Mouse (Mus musculus): ENCODE results near the gene Tgds.
"Not testable (repeated sequence)": the region's sequence is repeated elsewhere in the genome, so short reads cannot be mapped to it uniquely, and the experiment has no call there.

The Tgds gene

DNA sequence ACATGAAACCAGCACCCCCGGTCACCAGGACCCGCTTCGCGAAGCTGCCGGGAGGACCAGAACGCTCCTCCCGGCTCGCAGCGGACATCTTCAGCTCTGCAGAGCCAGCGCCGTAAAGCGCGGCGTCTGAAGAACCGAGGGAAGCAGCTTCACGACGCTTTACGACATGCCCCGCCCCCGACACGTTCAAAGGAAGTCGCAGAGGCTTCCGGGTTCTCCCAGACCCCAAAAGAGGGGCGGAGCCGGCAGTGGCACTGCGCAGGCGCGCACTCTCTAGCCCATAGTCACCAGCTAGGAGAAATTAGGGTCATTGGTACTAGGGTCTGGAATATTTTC, at the start of gene Tgds:
TSS of gene Tgds (minus strand) at position 114 of the 336 bp plus-strand sequence.
- peak; percentile 95 for DNase-seq (ENCODE audit: low spot score)

- no peak for DNase-seq (ENCODE audit: low spot score)
Measured at GRCm38 (mm10) chr14:118180711-118181177, 48.2 kb upstream of the Tgds start.

DNA sequence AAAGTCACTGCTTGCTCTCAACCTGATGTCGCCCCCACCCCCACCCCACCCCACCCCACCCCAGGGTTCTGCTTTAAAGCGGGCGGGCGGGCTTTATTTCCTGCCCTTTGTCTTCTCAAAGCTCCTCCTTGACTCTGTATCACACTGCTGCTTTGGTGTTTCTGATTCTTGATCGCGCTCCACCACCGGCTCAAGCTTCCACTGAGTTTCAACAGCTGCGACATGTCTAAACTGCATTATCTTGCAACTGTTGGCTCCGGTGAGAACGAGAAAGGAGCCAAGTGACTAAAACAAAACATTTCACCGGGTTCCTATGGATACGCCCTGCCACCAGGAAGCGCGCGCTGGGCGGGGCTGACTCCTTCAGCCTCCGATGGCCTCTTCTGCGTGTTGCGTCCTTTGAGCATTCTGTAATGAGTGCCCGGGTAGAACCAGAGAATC, 47.6 kb upstream of the Tgds start:
- DNase-seq (ENCODE audit: low spot score): no peak

DNA sequence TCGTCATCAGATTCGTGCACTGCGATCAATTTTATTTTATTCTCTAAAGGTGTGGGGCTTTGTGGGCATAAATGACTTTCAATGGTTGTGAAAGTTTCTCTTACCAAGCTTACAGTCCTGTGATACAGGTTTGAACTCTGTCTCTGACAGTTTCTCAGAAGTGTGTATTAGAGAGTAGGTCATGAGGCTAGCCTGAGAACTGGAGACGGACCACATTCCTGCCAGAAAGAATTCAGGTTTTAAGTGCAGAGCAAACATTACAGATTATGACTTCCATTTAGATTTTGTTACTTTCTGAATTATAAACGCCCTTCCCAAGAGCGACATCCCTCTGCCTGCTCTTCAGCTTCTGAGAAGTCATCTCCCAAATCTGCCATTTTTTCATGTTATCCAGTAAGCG, 47.1 kb upstream of the Tgds start:
- no peak for DNase-seq (ENCODE audit: low spot score)

DNA sequence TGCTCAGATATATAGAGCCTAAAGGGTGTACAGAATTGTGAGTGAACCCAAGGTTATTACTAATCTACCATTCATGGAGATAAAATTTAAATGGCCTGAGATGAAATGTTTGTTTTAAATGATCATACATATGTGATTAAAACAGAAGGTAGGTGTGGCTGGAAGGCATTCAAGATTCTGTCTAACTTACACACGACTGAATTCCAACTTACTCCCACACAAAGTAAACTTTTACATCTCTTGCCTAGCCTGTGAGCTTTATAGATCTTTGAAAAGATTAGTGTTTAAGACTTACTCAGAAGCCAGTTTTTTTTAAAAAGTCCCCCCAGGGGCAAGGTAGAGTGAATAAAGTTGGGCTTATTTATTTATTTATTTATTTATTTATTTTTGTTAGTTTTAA, 46.7 kb upstream of the Tgds start:
- DNase-seq (ENCODE audit: low spot score): no peak

DNA sequence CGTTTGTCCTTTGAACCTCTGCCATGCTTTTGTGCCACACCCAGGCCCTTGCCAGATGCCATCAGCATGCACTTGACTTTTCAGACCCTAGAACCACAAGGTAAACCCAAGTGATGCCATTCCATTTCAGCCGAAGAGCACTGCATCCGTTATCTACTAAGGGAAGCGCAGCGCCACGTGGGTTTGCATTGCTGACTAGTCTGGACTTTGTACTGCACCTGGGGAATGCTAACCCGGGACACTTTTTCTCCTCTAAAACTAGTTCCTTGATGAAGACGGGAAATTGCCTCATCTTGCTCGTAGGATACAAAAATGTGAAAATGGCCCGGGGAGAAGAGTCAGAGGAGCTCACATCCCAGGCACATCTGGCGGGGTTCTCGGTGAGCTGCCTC, 43.1 kb upstream of the Tgds start:
- DNase-seq (ENCODE audit: low spot score): no peak

- DNase-seq (ENCODE audit: low spot score): no peak
Measured at GRCm38 (mm10) chr14:118175071-118175693, 42.6 kb upstream of the Tgds start.

DNA sequence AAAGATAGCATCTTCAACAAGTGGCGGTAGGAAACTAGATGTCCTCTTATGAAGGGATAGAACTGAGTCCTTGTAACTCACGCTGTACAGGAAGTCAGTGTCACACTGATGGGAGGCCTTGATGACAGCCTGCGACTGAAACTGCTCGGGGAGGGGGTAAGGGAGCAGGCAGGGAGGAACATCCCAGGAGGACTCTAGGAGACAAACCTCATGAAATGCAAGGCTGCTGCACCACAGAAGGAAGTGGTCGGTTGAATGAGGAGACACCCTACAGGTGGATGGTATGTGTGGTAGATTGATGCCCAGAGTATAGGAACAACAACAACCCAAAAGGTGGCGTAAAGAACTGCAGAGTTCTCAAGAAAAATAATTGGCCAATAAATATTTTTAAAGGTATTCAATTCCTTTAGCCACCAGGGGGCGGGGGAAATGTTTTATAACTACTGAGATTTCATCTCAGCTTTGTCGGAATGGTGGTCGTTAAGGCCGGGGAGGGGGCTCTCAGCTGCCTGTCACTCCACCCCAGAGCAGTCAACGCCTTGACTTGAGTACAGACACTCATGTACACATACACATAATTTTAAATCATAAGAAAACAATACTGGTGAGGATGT, 41.1 kb upstream of the Tgds start:
- no peak for DNase-seq (ENCODE audit: low spot score)

DNA sequence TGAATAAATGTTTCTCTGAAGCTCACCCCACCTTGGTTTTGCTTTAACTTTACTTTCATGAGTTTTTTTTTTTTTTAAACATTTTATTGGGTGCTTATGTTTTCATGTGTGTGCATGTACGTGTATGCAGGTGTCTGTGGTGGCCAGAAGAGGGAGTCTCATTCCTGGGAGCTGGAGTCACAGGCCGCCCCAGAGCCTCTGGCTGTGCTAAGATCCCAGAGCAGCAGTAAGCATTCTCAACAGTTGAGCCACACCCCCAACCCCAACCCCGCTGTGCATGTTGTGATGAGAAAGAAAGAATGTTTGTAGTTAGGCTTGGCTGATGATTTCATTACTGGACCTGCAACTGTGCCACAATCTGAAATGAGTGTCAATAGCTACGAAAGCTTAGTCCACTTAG, 36.2 kb upstream of the Tgds start:
- no peak for DNase-seq (ENCODE audit: low spot score)

GRCm38 (mm10) chr14:118162640-118163039, 30.1 kb upstream of the Tgds start:
- DNase-seq (ENCODE audit: low spot score): no peak

- DNase-seq (ENCODE audit: low spot score): no peak
Measured at GRCm38 (mm10) chr14:118161751-118162150, 29.2 kb upstream of the Tgds start.

DNA sequence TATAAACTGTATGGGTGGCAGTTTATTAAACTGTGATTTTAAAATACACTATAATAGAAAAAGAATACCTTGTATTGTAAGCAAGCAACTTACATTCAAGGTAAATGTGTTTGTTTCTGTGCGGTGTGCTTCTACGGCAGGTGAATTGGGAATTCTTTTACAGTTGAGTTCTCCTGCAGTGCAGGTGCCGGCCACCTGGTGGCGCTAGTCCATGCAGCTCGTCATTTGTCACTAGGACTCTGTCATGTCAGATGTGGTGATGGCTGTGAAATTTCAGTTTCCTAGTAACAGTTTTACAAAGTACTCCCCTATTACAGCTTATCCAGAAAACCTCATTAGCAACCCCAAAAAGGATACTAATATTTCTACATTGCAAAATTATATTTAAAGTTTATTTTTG, 24.6 kb upstream of the Tgds start:
- DNase-seq (ENCODE audit: low spot score): peak; percentile 50

DNA sequence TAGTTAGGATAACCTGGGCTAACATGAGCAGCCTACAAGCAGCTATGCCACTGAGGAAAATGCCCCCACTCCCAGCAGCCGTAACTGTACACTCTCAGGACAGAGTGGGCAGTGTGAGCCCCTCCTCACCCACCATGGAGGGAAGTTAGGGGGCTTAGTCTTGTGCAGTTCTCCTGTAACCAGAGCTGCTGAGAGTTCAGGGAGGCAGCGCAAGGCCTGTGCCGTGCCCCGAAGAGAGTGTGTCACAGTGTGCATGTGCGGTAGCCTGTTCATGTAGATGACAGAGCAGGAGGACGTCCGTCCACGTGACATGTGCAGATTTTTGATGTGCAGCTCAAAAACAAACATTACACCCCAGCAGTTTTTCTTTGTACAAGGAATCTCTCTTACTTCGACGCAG, 24.2 kb upstream of the Tgds start:
- no peak for DNase-seq (ENCODE audit: low spot score)

DNA sequence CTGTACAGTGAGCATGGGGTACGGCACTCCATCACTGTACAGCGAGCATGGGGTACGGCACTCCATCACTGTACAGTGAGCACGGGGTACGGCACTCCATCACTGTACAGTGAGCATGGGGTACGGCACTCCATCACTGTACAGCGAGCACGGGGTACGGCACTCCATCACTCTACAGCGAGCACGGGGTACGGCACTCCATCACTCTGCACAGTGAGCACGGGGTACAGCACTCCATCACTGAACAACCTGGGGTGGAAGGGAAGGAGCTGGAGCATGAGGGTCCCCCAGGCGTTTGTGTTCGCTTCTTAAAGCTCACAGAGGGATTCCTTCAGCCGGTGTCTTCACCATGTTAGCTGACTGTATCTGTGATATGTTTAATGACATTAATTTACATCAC, 23.5 kb upstream of the Tgds start:
- not testable (repeated sequence) for DNase-seq (ENCODE audit: low spot score)

DNA sequence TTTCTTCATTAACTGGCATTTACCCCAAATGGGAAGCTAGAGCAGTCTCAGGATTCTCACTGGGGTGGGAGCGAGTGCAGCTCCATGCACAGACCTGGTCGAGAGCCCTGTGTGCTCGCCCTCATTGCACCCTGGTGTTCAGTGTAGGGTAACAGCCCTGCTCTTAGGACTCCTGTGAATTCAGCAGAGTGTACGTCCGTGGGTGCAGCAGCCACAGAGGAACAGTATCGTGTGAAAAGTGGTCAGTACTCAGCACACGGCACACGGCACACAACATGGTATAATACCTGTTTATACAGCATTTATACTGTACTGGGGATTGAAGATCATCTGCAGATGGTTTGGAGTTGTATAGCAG, 19.7 kb upstream of the Tgds start:
- DNase-seq (ENCODE audit: low spot score): no peak

DNA sequence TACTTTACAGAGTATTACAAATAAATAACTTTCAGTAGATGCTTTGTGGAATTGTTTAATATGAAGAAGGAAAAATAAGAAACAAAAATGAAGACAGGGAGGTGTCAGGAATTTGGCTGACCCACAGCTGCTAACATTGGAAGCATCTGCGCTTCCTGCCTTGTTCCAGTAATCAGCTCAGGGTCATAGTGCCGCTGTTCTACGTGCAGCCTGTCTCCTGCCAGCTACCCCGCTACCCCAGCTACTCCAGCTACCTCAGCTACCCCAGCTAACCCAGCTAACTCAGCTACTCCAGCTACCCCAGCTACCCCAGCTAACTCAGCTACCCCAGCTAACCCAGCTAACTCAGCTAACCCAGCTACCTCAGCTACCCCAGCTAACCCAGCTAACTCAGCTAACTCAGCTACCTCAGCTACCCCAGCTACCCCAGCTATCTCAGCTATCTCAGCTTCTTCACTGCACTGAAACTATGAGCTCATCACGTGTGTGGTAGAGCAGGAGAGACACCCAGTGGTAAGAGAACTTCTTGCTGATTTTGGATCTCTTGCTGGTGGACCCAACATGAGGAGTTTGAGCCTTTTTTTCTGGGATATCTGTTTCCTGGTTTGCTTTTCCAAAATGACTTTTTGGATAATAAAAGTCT, 19.2 kb upstream of the Tgds start:
- DNase-seq (ENCODE audit: low spot score): no peak

DNA sequence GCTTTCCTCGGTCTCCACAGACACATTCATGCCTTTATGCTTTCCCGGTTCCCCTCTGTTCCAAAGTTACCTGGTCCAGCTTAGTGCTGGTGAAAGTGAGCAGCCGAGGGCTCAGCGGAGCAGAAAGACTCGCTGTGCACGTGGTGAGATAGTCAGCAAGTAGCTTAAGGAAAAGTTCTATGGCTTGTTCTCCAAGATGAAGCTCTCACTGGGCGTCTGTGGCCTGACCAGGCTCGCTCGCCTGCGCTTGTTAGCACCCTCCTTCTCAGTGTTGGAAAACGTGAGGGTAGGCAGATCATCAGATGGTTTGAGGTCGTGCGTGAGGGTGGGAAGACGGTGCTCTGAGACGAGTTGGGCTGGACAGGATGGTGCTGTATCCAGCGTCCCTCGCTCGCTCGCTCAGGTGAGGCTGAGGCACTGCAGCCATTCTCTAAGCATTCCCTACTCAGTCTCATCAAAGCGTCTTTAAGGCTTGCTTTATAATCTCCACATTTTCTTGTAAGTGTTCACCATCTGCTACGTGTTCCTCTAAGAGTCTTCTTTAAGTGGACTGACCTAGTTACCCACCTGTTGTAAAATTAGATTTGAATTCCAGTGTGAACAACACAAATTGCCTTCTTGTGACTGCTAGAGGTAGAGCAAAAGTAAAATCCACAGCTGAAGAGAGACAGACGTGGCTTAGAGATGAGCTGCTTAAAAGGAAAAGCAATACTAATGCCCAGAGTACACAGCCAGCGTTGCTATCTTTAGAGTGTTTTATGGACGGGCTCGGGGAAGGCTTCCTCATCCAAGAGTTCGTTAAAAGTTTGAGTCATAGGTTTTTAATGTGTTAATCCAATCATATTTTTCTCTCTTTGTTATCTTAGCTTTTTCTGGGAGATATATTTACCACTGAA, 18.3 kb upstream of the Tgds start:
- DNase-seq (ENCODE audit: low spot score): no peak

GRCm38 (mm10) chr14:118148554-118148953, 16.0 kb upstream of the Tgds start:
- DNase-seq (ENCODE audit: low spot score): no peak

- no peak for DNase-seq (ENCODE audit: low spot score)
Measured at GRCm38 (mm10) chr14:118148046-118148445, 15.5 kb upstream of the Tgds start.

GRCm38 (mm10) chr14:118142283-118142682, 9.7 kb upstream of the Tgds start:
- DNase-seq (ENCODE audit: low spot score): no peak

DNA sequence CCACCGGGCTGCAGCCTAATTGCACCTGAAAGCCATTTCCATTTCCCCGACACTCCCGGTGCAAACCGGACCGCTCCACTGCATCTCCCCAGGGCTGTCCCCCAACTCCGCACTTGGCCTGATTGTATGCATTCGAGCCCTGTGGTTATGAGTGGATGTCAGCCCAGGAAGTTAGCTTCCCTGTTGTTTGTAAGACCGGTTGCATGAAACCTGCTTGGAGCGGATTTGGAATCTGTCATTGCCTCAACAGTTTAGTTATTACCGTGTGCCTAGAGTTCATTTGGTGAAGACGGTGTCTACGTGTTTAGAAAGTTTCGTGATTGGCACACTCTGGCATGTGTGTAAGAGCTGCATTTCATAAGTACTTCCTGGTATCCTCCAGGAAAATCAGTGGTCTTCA, 4.9 kb upstream of the Tgds start:
- DNase-seq (ENCODE audit: low spot score): no peak

DNA sequence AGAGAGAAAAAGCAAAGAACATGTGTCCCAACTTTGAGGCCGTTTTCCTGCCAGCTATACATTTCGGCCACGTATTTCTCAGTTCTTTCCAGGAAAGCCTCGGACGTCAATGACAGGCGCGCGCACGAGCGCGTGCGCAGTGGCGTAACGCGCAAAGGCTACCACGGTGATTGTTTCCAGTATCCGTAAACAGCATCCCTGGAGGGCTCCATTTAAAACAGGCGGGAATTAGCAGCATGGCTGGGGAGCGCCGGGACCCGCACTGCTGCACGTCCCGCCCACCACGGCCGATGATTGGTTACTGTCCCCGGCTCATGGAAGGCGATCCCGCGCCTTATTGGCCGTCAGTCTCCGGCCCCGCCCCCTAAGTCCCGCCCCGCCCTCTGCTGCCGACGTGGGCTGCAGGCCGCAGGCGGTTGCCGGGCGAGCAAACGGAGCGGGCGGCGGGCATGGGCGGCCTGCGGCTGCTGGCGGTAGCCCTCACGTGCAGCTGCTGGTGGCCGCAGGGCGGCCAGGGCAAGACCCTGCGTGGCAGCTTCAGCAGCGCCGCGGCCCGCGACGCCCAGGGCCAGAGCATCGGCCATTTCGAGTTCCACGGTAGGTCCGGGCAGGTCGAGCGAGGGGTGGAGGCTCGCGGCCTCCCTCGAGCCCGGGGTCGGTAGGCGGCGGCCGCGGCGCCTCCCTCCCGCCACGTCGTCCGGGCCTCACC, 4.3 kb upstream of the Tgds start, which contains the start of gene Gpr180:
TSS of gene Gpr180 (plus strand) at position 415 of the 709 bp plus-strand sequence.
- peak; percentile 90 for DNase-seq (ENCODE audit: low spot score)
